Mouse (Mus musculus) lung, embryonic 15.5 days (tissue): ENCODE measurements at regions not wholly inside any gene's neighbourhood (a gene's known extent, or its start where the extent isn't known, plus 50 kb on each side); places are given as distances from the start of the nearest gene placed in this dataset.

Source experiments
- ATAC-seq: fragments of 200-750 bp; cut with Nextera tagmentation; 2 replicates; pipeline ENCODE4 v1.8.0; 2017; ENCODE audit warnings: moderate number of reproducible peaks, borderline replicate concordance; ENCODE audit not compliant: low FRiP score, low TSS enrichment; ENCODE audit errors: extremely low read depth
- H3K27ac ChIP-seq: fragments of 300-500 bp; sonication (generic); 2 replicates; pipeline ENCODE4 v1.5.1; 2015; ENCODE audit warnings: moderate library complexity, mild to moderate bottlenecking, inconsistent platforms
- H3K27me3 ChIP-seq: fragments of 300-500 bp; sonication (generic); 2 replicates; pipeline ENCODE4 v1.6.1; 2015; ENCODE audit warnings: inconsistent platforms
- H3K36me3 ChIP-seq: fragments of 300-500 bp; sonication (generic); 2 replicates; pipeline ENCODE4 v1.6.1; 2015; ENCODE audit warnings: inconsistent platforms
- H3K4me1 ChIP-seq: fragments of 300-500 bp; sonication (generic); 2 replicates; pipeline ENCODE4 v1.6.1; 2015; ENCODE audit warnings: inconsistent platforms
- H3K4me2 ChIP-seq: fragments of 300-500 bp; sonication (generic); 2 replicates; pipeline ENCODE4 v1.6.1; 2015; ENCODE audit warnings: inconsistent platforms, mild to moderate bottlenecking, moderate library complexity
- H3K4me3 ChIP-seq: fragments of 300-500 bp; sonication (generic); 2 replicates; pipeline ENCODE4 v1.5.1; 2015; ENCODE audit warnings: mild to moderate bottlenecking, inconsistent platforms
- H3K9ac ChIP-seq: fragments of 300-500 bp; sonication (generic); 2 replicates; pipeline ENCODE4 v1.6.1; 2015; ENCODE audit warnings: inconsistent platforms
- H3K9me3 ChIP-seq: fragments of 300-500 bp; sonication (generic); 2 replicates; pipeline ENCODE4 v1.6.1; 2016; ENCODE audit warnings: inconsistent platforms
- WGBS: fragments of 180-500 bp; shearing (Covaris S2); methylation state at CpG from one replicate; pipeline ENCODE4 v1.1.7; 2015; 5-methylcytosine and 5-hydroxymethylcytosine counted together

GRCm38 (mm10) chr14:36819826-36820225, 148.8 kb downstream of the Ccser2 start:
- Histone ChIP-seq H3K9ac (no peak overlapping the region), H3K4me3 (no peak overlapping the region), H3K9me3 (no peaks in the 10 kb centered on the region), H3K4me1 (no peaks in the 10 kb centered on the region), H3K4me2 (no peak overlapping the region), H3K36me3 (no peaks in the 10 kb centered on the region), H3K27ac (no peak overlapping the region), H3K27me3 (no peaks in the 10 kb centered on the region)
- WGBS, result 90% methylated on average over 1 of the region's 1 CpGs
- ATAC-seq, result no peak

DNA sequence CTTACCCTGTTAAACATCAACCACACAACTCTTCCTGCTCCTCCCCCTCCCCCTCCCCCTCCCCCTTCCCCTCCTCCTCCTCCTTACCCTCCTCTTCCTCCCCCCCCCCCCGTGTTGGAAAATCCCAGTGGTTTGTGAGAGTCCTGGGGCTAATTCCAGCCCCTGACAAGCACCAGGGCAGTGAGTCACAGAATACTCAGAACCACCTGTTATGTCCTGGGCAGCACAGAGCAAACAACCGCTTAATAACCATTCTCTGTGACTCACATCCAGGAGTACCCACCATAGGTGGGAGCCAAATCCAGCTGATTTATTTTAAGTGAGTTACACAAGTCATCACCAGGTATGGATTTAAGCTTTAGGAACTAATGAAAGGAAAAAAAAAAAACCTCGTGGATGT, 166.2 kb downstream of the Ccser2 start:
- Histone ChIP-seq H3K4me2 (no peak overlapping the region), H3K36me3 (no peaks in the 10 kb centered on the region), H3K27ac (no peak overlapping the region), H3K9me3 (no peaks in the 10 kb centered on the region), H3K9ac (no peak overlapping the region), H3K4me3 (no peak overlapping the region), H3K27me3 (no peaks in the 10 kb centered on the region), H3K4me1 (no peaks in the 10 kb centered on the region)
- 75% methylated on average over 2 of the region's 3 CpGs for WGBS
- ATAC-seq, result no peak

DNA sequence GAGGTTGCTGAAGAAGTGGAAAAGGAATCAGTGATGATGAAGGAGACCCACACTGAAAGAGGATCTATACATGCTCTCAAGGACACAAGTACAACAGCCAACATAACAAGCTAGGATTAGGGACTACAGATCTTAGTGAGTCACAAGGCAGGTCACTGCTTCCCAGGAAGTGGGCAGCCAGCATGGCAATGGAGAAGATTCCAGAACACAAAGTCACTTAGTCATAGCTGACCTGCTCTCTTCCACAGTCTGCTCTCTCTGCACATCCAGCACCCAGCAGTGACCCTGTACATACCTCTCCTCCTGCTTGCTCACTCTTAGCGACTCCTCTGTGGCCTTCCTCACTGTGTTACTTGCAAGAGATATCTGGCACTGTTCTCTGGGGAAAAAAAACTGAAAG, 168.8 kb downstream of the Ccser2 start:
- no peak for ATAC-seq
- H3K36me3 ChIP-seq, result no peaks in the 10 kb centered on the region
- H3K4me3 ChIP-seq, result no peak overlapping the region
- H3K9me3 ChIP-seq, result no peaks in the 10 kb centered on the region
- H3K27ac ChIP-seq, result no peak overlapping the region
- no peak overlapping the region for H3K4me2 ChIP-seq
- no peak overlapping the region for H3K9ac ChIP-seq
- 65% methylated on average over 1 of the region's 1 CpGs for WGBS
- no peaks in the 10 kb centered on the region for H3K4me1 ChIP-seq
- H3K27me3 ChIP-seq, result no peaks in the 10 kb centered on the region

DNA sequence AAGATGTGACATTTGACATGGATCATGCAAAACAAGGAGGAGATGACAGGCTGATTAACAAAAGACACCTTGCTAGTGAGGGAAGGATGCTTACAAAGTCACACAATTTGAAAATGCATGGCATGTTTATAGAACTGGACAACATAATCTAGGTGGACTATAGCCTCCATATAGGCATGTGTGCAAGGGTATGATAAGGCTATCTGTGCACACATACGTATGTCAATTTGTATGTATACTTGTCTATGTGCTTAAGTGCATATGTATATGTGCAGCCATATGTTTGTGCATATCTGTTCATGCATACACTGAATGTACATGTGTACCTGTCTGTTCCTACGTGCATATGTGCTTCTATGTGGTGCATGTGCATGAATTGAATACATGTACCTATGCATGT, 186.7 kb downstream of the Ccser2 start:
- 90% methylated on average over 2 of the region's 2 CpGs for WGBS
- H3K4me2 ChIP-seq, result no peak overlapping the region
- H3K9ac ChIP-seq, result no peak overlapping the region
- H3K9me3 ChIP-seq, result no peaks in the 10 kb centered on the region
- H3K36me3 ChIP-seq, result no peaks in the 10 kb centered on the region
- no peak overlapping the region for H3K4me3 ChIP-seq
- no peaks in the 10 kb centered on the region for H3K27me3 ChIP-seq
- no peaks in the 10 kb centered on the region for H3K4me1 ChIP-seq
- no peak overlapping the region for H3K27ac ChIP-seq
- no peak for ATAC-seq

- 62% methylated on average over 1 of the region's 1 CpGs for WGBS
- H3K27me3 ChIP-seq, result no peaks in the 10 kb centered on the region
- H3K36me3 ChIP-seq, result no peaks in the 10 kb centered on the region
- H3K27ac ChIP-seq, result no peak overlapping the region
- no peaks in the 10 kb centered on the region for H3K9me3 ChIP-seq
- H3K4me1 ChIP-seq, result no peaks in the 10 kb centered on the region
- no peak overlapping the region for H3K4me2 ChIP-seq
- ATAC-seq, result no peak
- no peak overlapping the region for H3K4me3 ChIP-seq
- H3K9ac ChIP-seq, result no peak overlapping the region
These were observed 189.6 kb downstream of the Ccser2 start for GRCm38 (mm10) chr14:36778956-36779355.

DNA sequence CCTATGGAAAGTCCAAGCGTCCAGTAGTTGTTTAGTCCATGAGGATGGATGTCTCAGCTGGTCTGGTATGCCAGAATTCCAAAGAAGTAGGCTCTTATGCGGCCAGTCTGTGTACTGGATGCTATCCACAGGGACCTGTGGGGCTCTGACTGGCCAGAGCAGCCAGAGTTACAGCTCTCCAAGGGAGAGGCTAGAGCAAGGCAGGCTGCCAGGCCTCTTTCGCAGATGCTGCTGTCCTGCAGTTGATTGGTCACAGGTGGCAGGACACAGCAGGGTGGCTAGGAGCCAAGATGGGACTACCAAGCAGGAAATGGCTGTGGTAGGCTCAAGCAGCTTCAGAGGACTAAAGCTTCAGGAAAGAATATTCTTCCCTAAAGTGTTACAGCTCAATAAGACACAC, 194.2 kb downstream of the Ccser2 start:
- no peak overlapping the region for H3K27ac ChIP-seq
- H3K27me3 ChIP-seq, result no peaks in the 10 kb centered on the region
- H3K9ac ChIP-seq, result no peak overlapping the region
- peak; percentile 55; the same call in 1 of the 2 replicates for ATAC-seq
- H3K4me3 ChIP-seq, result no peak overlapping the region
- no peaks in the 10 kb centered on the region for H3K4me1 ChIP-seq
- H3K4me2 ChIP-seq, result no peak overlapping the region
- WGBS, result 48% methylated on average over 3 of the region's 3 CpGs
- H3K9me3 ChIP-seq, result no peaks in the 10 kb centered on the region
- no peaks in the 10 kb centered on the region for H3K36me3 ChIP-seq

- ATAC-seq, result no peak
- Histone ChIP-seq H3K4me1 (no peaks in the 10 kb centered on the region), H3K27me3 (no peaks in the 10 kb centered on the region), H3K9me3 (no peaks in the 10 kb centered on the region), H3K36me3 (no peaks in the 10 kb centered on the region), H3K9ac (no peak overlapping the region), H3K27ac (no peak overlapping the region), H3K4me3 (no peak overlapping the region), H3K4me2 (no peak overlapping the region)
- 70% methylated on average over 4 of the region's 4 CpGs for WGBS
These were observed 204.2 kb downstream of the Ccser2 start for GRCm38 (mm10) chr14:36764377-36764776.

- Histone ChIP-seq H3K27ac (no peak overlapping the region), H3K4me3 (no peak overlapping the region), H3K4me1 (no peaks in the 10 kb centered on the region), H3K27me3 (no peaks in the 10 kb centered on the region), H3K36me3 (no peaks in the 10 kb centered on the region), H3K4me2 (no peak overlapping the region), H3K9me3 (no peaks in the 10 kb centered on the region), H3K9ac (no peak overlapping the region)
- ATAC-seq, result no peak
- WGBS, result 65% methylated on average over 6 of the region's 6 CpGs
These were observed 212.5 kb downstream of the Ccser2 start for GRCm38 (mm10) chr14:36756056-36756455.

DNA sequence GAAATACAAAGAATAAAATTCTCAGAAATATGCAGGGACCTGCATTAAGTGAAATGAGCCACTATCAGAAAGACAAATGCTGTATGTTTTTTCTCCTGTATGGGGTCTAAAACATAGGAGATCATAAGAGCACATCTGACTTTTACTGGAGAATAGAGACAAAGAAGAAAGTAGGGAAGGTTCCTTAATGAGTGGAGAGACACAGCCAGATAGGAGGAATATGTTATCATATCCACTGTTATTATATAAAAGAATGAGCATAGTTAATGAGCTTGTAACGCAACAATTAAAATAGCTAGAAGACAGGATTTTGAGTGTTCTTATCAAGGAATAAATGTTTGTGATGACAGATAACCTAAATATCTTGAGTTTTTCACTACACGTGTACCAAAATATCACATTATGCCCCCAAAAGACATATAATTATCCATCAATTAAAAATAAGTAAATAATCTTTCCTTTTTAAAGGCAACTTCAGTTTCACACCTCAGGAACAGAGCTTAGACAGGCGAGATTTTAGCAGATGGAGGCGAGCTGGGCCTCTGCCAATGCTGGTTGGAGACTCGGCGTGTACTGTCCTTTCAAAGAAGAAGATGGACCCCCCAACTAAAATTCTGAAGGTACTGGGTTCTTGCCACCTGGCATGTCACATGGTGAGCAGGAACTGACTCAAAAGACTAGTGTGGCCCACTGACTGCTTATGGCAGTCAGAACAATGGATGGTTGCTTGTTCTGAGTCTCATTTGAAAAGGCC, 220.3 kb downstream of the Ccser2 start:
- no peak for ATAC-seq
- Histone ChIP-seq H3K4me3 (no peak overlapping the region), H3K27me3 (no peaks in the 10 kb centered on the region), H3K4me2 (no peak overlapping the region), H3K27ac (no peak overlapping the region), H3K9me3 (no peaks in the 10 kb centered on the region; the same call in 1 of the 2 replicates), H3K36me3 (no peaks in the 10 kb centered on the region), H3K9ac (no peak overlapping the region), H3K4me1 (no peaks in the 10 kb centered on the region)
- 71% methylated on average over 6 of the region's 6 CpGs for WGBS

DNA sequence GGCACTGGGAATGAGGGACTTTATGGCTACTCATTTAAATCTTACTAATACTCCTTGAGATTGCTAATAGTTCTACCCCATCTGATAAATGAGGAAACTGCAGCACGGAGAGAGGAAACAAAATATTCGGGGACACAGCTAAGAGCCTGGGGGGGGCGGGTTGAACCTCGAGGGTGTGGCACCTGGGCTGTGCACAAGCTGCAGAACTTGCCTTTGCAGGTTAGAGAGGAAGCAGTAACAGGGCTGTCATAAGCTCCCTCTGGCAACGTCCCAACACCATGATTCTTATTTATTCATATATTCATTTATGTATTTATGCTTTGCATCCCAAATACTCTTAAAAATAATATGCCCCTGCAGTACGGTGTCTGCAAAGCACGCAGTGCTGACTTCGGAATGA, 237.5 kb downstream of the Ccser2 start:
- H3K4me3 ChIP-seq, result no peak overlapping the region
- no peak overlapping the region for H3K9ac ChIP-seq
- no peak for ATAC-seq
- WGBS, result 63% methylated on average over 8 of the region's 8 CpGs
- H3K4me1 ChIP-seq, result no peaks in the 10 kb centered on the region
- no peak overlapping the region for H3K4me2 ChIP-seq
- H3K36me3 ChIP-seq, result no peaks in the 10 kb centered on the region
- H3K27me3 ChIP-seq, result no peaks in the 10 kb centered on the region
- H3K9me3 ChIP-seq, result no peaks in the 10 kb centered on the region
- no peak overlapping the region for H3K27ac ChIP-seq

- no peaks in the 10 kb centered on the region for H3K27me3 ChIP-seq
- H3K9ac ChIP-seq, result no peak overlapping the region
- H3K36me3 ChIP-seq, result no peaks in the 10 kb centered on the region
- no peak for ATAC-seq
- WGBS, result 72% methylated on average over 6 of the region's 6 CpGs
- H3K4me3 ChIP-seq, result no peak overlapping the region
- no peak overlapping the region for H3K27ac ChIP-seq
- H3K4me1 ChIP-seq, result no peaks in the 10 kb centered on the region
- H3K4me2 ChIP-seq, result no peak overlapping the region
- H3K9me3 ChIP-seq, result no peaks in the 10 kb centered on the region
These were observed 242.5 kb downstream of the Ccser2 start for GRCm38 (mm10) chr14:36726092-36726491.

DNA sequence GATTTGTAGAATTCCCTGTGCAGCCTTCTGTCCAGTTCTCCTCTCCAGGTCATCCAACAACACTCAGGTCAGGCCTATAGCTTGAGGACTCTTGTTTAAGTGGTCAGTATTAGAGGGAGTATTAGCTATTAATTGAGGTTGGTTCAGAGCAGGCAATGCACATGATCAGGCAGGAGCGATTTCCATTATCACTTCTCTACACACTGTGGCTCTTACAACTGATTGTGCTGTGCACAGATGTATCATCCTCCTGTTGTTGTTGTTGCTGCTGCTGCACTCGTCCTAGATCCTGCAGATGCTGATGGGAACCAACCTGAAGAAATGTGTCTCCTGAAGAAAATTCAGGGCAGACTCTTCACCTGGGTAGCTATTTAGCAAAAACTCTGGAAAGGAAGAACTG, 252.9 kb downstream of the Ccser2 start:
- 72% methylated on average over 2 of the region's 2 CpGs for whole genome bisulfite sequencing
- no peaks in the 10 kb centered on the region for H3K4me1 ChIP-seq
- no peaks in the 10 kb centered on the region for H3K9me3 ChIP-seq
- ATAC-seq, result no peak
- H3K36me3 ChIP-seq, result no peaks in the 10 kb centered on the region
- H3K4me3 ChIP-seq, result no peak overlapping the region
- no peak overlapping the region for H3K4me2 ChIP-seq
- no peak overlapping the region for H3K9ac ChIP-seq
- no peak overlapping the region for H3K27ac ChIP-seq
- no peaks in the 10 kb centered on the region for H3K27me3 ChIP-seq

DNA sequence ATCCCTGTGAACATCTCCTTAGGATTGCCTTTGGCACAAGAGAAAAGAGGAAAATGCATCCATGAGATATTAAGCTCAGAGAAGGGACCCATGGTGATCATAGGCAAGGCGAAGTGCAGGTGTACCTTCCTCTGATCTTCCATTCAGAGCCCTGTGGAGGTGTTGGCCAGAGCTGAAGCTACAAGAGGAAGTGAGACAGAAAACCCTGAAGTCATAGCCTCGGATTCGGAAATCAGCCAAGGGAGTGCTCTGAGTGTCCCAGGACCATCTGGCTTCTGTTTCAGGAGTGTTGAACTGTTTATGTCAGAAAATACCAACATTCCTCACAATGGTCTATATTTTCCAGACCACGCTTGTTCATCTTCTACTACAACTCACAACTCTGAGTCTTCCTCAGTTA, 271.6 kb downstream of the Ccser2 start:
- H3K4me2 ChIP-seq, result no peak overlapping the region
- H3K4me1 ChIP-seq, result no peaks in the 10 kb centered on the region
- H3K9me3 ChIP-seq, result no peaks in the 10 kb centered on the region
- no peak overlapping the region for H3K4me3 ChIP-seq
- no peak overlapping the region for H3K27ac ChIP-seq
- no peaks in the 10 kb centered on the region for H3K27me3 ChIP-seq
- no peak for ATAC-seq
- H3K36me3 ChIP-seq, result no peaks in the 10 kb centered on the region
- H3K9ac ChIP-seq, result no peak overlapping the region
- WGBS, result 82% methylated on average over 4 of the region's 4 CpGs
